Mouse (Mus musculus): ENCODE measurements at regions not wholly inside any gene's neighbourhood (a gene's known extent, or its start where the extent isn't known, plus 50 kb on each side); places are given as distances from the start of the nearest gene placed in this dataset.

DNA sequence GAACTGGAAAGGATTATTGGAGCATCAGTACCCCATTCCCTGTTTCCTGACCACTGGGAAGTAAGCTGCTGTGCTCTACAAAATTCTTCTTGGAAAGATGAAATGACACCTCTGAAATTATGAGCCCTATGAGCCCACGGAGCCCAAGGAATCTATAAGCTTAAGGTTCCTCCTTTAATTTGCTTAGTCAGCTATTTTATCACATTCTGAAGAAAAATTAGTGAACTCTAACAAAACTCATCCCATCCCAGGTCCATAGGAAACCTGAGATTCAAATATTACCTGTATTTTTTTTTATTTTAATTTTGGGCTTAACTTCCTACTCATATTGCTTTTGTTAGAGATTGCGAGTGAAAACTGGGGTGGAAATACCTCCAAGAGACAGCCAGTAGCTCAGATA lies 194.5 kb upstream of the B3gat1 start:
- H3K36me3 ChIP-seq (ENCODE audit: control insufficient read depth, insufficient read depth, low read length), result no peaks in the 10 kb centered on the region
- no peaks in the 10 kb centered on the region for H3K9me3 ChIP-seq (ENCODE audit: control insufficient read depth, low read length)
- DNase-seq (ENCODE audit: low spot score, missing footprints), result no peak
- ATAC-seq (ENCODE audit: low FRiP score), result no peak
- H3K9ac ChIP-seq (ENCODE audit: low read length), result no peak overlapping the region
- H3K4me3 ChIP-seq (ENCODE audit: low read depth, low read length), result no peak overlapping the region
- H3K4me2 ChIP-seq, result no peak overlapping the region
- WGBS, result 87% methylated on average over 2 of the region's 2 CpGs
- no peaks in the 10 kb centered on the region for H3K27me3 ChIP-seq (ENCODE audit: control insufficient read depth, insufficient read depth, low read length)
- H3K27ac ChIP-seq (ENCODE audit: low read depth, low read length), result no peak overlapping the region
- H3K4me1 ChIP-seq (ENCODE audit: control insufficient read depth, insufficient read depth, low read length), result no peaks in the 10 kb centered on the region

DNA sequence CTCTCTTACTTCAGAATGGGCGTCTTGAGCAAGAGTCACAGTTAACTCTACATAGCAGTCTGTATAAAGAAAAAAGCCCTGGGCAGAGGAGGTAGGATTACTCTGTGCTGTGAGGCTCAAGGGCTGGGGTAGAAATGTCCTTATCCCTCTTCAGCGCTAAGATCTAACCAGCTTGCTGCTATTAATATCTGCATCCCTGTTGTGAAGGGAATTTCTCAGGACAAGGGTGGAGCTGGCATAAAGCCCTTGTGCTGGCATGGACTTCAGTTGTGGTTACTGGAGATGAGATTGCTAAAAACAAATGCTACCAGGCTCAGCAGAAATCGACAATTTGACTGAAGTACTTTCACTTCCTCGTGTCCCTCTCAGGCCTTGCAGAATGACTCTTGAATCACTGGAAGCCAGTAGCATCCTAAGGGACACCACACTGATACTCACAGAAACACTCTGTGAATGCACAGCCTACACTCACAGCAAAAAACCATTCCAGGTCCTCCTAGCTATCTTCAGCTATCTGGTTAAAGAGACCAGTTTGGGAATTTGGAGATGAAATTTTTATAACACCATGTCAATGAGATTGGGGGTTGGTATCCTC lies 185.1 kb upstream of the B3gat1 start:
- WGBS, result 68% methylated on average over 4 of the region's 4 CpGs
- Histone ChIP-seq H3K4me3 (ENCODE audit: low read depth, low read length) (no peak overlapping the region), H3K27ac (ENCODE audit: low read depth, low read length) (no peak overlapping the region), H3K9me3 (ENCODE audit: control insufficient read depth, low read length) (no peaks in the 10 kb centered on the region), H3K9ac (ENCODE audit: low read length) (no peak overlapping the region), H3K4me1 (ENCODE audit: control insufficient read depth, insufficient read depth, low read length) (no peaks in the 10 kb centered on the region), H3K27me3 (ENCODE audit: control insufficient read depth, insufficient read depth, low read length) (no peaks in the 10 kb centered on the region), H3K36me3 (ENCODE audit: control insufficient read depth, insufficient read depth, low read length) (no peaks in the 10 kb centered on the region), H3K4me2 (no peak overlapping the region)
- no peak for DNase-seq (ENCODE audit: low spot score, missing footprints)
- ATAC-seq (ENCODE audit: low FRiP score), result no peak

DNA sequence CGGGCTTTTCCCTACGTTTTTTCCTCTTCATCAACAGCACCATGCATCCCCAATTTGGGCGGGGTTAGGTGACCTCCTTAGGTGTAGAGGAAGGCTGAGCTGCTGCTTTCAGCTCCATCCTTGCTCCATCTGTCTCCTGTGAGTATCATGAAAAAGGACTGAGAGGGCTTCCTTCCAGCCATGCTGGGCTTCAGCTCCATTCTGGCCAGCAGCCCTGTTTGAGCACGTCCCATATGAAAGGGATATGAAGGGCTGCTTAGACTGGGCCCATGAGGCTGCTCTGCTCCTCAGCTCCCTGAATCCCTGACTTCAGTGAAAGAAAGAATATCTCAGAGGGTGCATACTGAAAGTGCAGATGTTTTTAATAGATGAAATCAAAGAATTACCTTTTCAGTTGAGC lies 184.4 kb upstream of the B3gat1 start:
- H3K27ac ChIP-seq (ENCODE audit: low read depth, low read length), result no peak overlapping the region
- H3K9me3 ChIP-seq (ENCODE audit: control insufficient read depth, low read length), result no peaks in the 10 kb centered on the region
- ATAC-seq (ENCODE audit: low FRiP score), result no peak
- DNase-seq (ENCODE audit: low spot score, missing footprints), result no peak
- no peak overlapping the region for H3K4me2 ChIP-seq
- no peaks in the 10 kb centered on the region for H3K27me3 ChIP-seq (ENCODE audit: control insufficient read depth, insufficient read depth, low read length)
- no peak overlapping the region for H3K9ac ChIP-seq (ENCODE audit: low read length)
- H3K4me1 ChIP-seq (ENCODE audit: control insufficient read depth, insufficient read depth, low read length), result no peaks in the 10 kb centered on the region
- no peak overlapping the region for H3K4me3 ChIP-seq (ENCODE audit: low read depth, low read length)
- 83% methylated on average over 4 of the region's 4 CpGs for WGBS
- no peaks in the 10 kb centered on the region for H3K36me3 ChIP-seq (ENCODE audit: control insufficient read depth, insufficient read depth, low read length)

DNA sequence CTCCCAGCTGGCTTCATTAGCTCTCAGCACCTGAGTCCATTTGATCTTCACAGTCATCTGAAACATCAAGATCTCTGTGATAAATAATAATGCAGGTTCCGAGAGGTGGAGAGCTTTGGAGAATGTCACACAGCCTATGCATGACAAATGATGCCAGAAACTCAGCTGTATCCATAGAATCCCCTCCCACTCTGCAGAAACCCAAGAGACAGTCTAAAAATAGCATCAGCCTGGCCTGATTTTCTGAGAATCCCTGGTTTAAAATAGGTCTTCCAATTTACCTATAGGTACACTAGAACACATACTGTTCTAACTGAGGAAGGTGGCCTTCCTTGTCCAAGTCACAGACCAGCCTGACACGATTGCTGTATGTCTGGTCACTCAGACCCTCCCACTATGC lies 184.0 kb upstream of the B3gat1 start:
- ATAC-seq (ENCODE audit: low FRiP score) (no peak), DNase-seq (ENCODE audit: low spot score, missing footprints) (no peak)
- no peak overlapping the region for H3K9ac ChIP-seq (ENCODE audit: low read length)
- H3K9me3 ChIP-seq (ENCODE audit: control insufficient read depth, low read length), result no peaks in the 10 kb centered on the region
- H3K4me1 ChIP-seq (ENCODE audit: control insufficient read depth, insufficient read depth, low read length), result no peaks in the 10 kb centered on the region
- H3K36me3 ChIP-seq (ENCODE audit: control insufficient read depth, insufficient read depth, low read length), result no peaks in the 10 kb centered on the region
- H3K4me2 ChIP-seq, result no peak overlapping the region
- 89% methylated on average over 2 of the region's 2 CpGs for WGBS
- no peaks in the 10 kb centered on the region for H3K27me3 ChIP-seq (ENCODE audit: control insufficient read depth, insufficient read depth, low read length)
- H3K27ac ChIP-seq (ENCODE audit: low read depth, low read length), result no peak overlapping the region
- H3K4me3 ChIP-seq (ENCODE audit: low read depth, low read length), result no peak overlapping the region

DNA sequence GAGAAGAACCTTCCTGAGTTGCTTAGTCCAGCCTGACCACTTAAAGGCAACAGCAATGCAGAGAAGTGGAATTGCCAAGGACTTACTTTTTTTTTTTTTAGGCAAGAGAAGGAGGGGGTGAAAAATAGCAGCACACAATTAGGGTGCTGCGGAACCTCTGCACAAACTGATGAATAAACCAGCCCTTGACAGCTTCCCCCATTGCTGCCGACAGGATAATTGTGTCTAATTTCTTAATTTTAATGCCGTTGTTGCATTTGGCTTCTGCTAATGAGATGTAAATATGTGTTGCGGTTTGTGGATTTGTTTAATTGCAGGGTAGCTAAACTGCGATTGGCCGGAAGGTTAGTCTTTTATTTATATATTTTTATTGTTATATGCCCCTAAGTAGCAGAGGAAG lies 157.5 kb upstream of the B3gat1 start:
- Histone ChIP-seq H3K9ac (ENCODE audit: low read length) (no peak overlapping the region), H3K4me1 (ENCODE audit: control insufficient read depth, insufficient read depth, low read length) (no peaks in the 10 kb centered on the region), H3K27ac (ENCODE audit: low read depth, low read length) (no peak overlapping the region), H3K4me3 (ENCODE audit: low read depth, low read length) (no peak overlapping the region), H3K4me2 (no peak overlapping the region), H3K9me3 (ENCODE audit: control insufficient read depth, low read length) (no peaks in the 10 kb centered on the region), H3K27me3 (ENCODE audit: control insufficient read depth, insufficient read depth, low read length) (no peaks in the 10 kb centered on the region), H3K36me3 (ENCODE audit: control insufficient read depth, insufficient read depth, low read length) (no peaks in the 10 kb centered on the region)
- 90% methylated on average over 6 of the region's 6 CpGs for WGBS
- no peak for ATAC-seq (ENCODE audit: low FRiP score)
- DNase-seq (ENCODE audit: low spot score, missing footprints), result no peak

DNA sequence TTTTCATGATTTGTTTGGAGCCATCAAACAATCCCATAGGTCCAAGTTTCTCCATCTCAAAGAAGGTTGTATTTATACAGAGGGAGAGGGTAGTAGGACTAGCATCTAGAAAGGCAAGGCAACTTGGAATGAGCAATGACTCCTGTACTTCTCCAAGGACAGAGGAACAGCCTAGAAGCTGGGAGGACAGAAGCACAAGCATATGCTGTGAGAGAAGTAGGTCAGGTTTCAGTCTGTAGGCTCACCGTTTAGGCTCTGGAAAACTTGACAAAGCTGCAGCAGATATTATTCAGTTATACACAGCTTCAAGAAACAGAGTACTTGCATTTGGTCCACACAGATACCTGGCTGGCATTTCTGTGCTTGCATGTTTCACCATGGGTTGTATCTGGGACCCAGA lies 131.5 kb upstream of the B3gat1 start:
- Histone ChIP-seq H3K9me3 (ENCODE audit: control insufficient read depth, low read length) (no peaks in the 10 kb centered on the region), H3K9ac (ENCODE audit: low read length) (no peak overlapping the region), H3K4me2 (no peak overlapping the region), H3K4me3 (ENCODE audit: low read depth, low read length) (no peak overlapping the region), H3K27ac (ENCODE audit: low read depth, low read length) (no peak overlapping the region), H3K4me1 (ENCODE audit: control insufficient read depth, insufficient read depth, low read length) (no peaks in the 10 kb centered on the region), H3K27me3 (ENCODE audit: control insufficient read depth, insufficient read depth, low read length) (no peaks in the 10 kb centered on the region), H3K36me3 (ENCODE audit: control insufficient read depth, insufficient read depth, low read length) (no peaks in the 10 kb centered on the region)
- no peak for ATAC-seq (ENCODE audit: low FRiP score)
- DNase-seq (ENCODE audit: low spot score, missing footprints), result no peak
- 88% methylated on average over 1 of the region's 1 CpGs for WGBS

DNA sequence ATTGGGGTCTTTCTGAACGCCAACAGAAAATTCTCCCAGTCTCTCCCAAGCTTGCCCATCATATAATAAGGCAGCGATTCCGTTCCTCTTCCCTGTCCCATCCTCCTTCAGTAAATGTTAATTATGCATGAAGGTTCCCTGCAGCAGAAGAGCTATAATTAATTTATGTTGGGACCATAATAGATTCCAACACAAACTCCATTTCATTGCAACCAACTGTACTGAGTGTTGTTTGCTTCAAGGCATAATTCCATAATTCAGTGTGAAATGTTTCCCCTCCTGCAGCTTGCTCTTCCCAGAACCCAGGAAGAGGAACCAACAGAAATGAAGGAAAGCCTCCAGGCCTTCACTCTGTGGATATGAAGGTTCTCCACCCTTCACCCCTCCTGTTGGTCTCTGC lies 129.0 kb upstream of the B3gat1 start:
- no peaks in the 10 kb centered on the region for H3K27me3 ChIP-seq (ENCODE audit: control insufficient read depth, insufficient read depth, low read length)
- H3K4me1 ChIP-seq (ENCODE audit: control insufficient read depth, insufficient read depth, low read length), result no peaks in the 10 kb centered on the region
- no peaks in the 10 kb centered on the region for H3K9me3 ChIP-seq (ENCODE audit: control insufficient read depth, low read length)
- no peak overlapping the region for H3K4me3 ChIP-seq (ENCODE audit: low read depth, low read length)
- H3K9ac ChIP-seq (ENCODE audit: low read length), result no peak overlapping the region
- ATAC-seq (ENCODE audit: low FRiP score) (no peak), DNase-seq (ENCODE audit: low spot score, missing footprints) (no peak)
- no peaks in the 10 kb centered on the region for H3K36me3 ChIP-seq (ENCODE audit: control insufficient read depth, insufficient read depth, low read length)
- 83% methylated on average over 3 of the region's 3 CpGs for WGBS
- no peak overlapping the region for H3K4me2 ChIP-seq
- no peak overlapping the region for H3K27ac ChIP-seq (ENCODE audit: low read depth, low read length)

DNA sequence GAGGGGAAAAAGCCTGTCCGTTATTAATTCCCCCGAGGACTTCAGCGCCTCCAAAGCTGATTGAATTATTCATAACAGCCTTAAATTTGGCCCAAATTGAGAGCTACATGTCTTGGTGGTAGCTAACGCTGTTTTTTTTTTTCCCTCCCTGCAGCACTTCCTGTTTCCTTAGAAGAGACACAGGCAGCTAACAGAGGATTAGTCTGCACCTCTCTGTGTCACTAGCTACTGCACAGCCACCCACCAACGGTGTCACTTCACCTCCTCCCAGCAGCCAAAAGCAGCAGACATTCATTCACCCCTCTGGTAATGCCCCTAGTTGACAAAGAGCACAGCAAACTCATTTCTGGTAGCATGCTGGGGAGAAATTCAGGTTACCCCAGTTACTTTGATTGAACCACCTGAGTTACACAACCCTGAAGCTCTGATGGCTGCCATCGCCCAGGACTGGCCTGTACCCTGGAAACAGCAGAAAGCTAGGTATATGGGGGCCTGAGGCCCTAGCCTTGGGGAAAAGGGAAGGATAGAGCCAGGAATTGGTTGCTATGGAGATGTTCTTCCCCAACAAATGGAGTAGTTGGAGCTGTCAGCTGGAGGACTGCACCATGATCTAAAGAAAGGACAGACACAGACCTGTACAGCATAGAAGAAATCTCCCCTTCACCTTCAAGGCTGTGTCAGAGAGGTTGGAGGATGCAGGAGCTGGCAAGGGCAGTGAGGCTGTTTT lies 121.7 kb upstream of the B3gat1 start:
- no peaks in the 10 kb centered on the region for H3K27me3 ChIP-seq (ENCODE audit: control insufficient read depth, insufficient read depth, low read length)
- H3K9me3 ChIP-seq (ENCODE audit: control insufficient read depth, low read length), result no peaks in the 10 kb centered on the region
- no peak for DNase-seq (ENCODE audit: low spot score, missing footprints)
- ATAC-seq (ENCODE audit: low FRiP score), result no peak
- 64% methylated on average over 6 of the region's 6 CpGs for WGBS
- no peak overlapping the region for H3K4me3 ChIP-seq (ENCODE audit: low read depth, low read length)
- H3K9ac ChIP-seq (ENCODE audit: low read length), result no peak overlapping the region
- H3K36me3 ChIP-seq (ENCODE audit: control insufficient read depth, insufficient read depth, low read length), result no peaks in the 10 kb centered on the region
- H3K27ac ChIP-seq (ENCODE audit: low read depth, low read length), result no peak overlapping the region
- no peak overlapping the region for H3K4me2 ChIP-seq
- no peaks in the 10 kb centered on the region for H3K4me1 ChIP-seq (ENCODE audit: control insufficient read depth, insufficient read depth, low read length)

DNA sequence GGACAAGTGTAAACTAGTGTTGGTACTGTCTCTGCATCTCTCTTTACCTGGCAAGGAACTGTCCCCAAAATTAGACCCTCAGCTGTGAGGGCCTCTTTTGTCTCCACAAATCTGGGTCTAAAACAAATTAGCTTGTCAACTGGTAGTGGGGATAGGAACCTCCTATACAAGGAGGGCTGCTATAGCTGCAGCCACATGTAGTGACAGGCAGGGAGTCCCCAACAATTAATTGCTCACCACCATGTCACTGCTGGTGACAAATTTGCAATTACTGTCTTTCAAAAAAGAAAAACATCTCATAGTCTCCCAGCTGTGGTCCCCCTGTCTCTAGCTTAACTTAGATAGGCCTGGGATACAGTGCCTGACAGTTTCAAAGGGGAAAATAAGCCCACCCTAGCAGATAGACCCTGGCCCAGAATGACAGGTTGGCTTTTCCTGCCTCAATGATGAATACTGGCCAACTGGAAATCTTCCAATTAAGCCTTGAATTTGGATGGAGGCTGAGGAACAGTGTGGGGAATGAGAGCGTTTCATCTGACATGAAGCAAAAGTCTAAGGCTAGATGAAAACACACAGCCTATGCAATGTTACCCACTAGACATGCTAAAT lies 110.6 kb upstream of the B3gat1 start:
- no peak for ATAC-seq (ENCODE audit: low FRiP score)

More for the DNA sequence above, 110.6 kb upstream of the B3gat1 start:
- Histone ChIP-seq H3K9ac (ENCODE audit: low read length) (no peak overlapping the region), H3K4me1 (ENCODE audit: control insufficient read depth, insufficient read depth, low read length) (no peaks in the 10 kb centered on the region), H3K4me2 (no peak overlapping the region), H3K9me3 (ENCODE audit: control insufficient read depth, low read length) (no peaks in the 10 kb centered on the region), H3K36me3 (ENCODE audit: control insufficient read depth, insufficient read depth, low read length) (no peaks in the 10 kb centered on the region), H3K27ac (ENCODE audit: low read depth, low read length) (no peak overlapping the region), H3K27me3 (ENCODE audit: control insufficient read depth, insufficient read depth, low read length) (no peaks in the 10 kb centered on the region), H3K4me3 (ENCODE audit: low read depth, low read length) (no peak overlapping the region)
- WGBS, result 94% methylated on average over 1 of the region's 1 CpGs
- no peak for DNase-seq (ENCODE audit: low spot score, missing footprints)
